Mouse (Mus musculus) embryonic facial prominence, embryonic 15.5 days (tissue): ENCODE data around the gene Hagh. TPM values are rescaled to one million over a fixed set of nuclear protein-coding genes. Genes with fewer than 3 reads are reported as not detected.

ENCODE experiments used
- ATAC-seq: fragments of 200-750 bp; cut with Nextera tagmentation; 2 replicates; pipeline ENCODE4 v1.8.0; 2017; ENCODE audit warnings: low read depth, moderate TSS enrichment; ENCODE audit not compliant: insufficient number of reproducible peaks, low FRiP score, low TSS enrichment
- H3K27ac ChIP-seq: fragments of 300-500 bp; sonication (generic); replicated peaks from 2 replicates; pipeline ENCODE4 v1.5.1; 2015; ENCODE audit warnings: mild to moderate bottlenecking, inconsistent platforms
- H3K27me3 ChIP-seq: fragments of 300-500 bp; sonication (generic); 2 replicates; pipeline ENCODE4 v1.6.1; 2015; ENCODE audit warnings: inconsistent platforms
- H3K36me3 ChIP-seq: fragments of 300-500 bp; sonication (generic); 2 replicates; pipeline ENCODE4 v1.6.1; 2015; ENCODE audit warnings: mild to moderate bottlenecking, inconsistent platforms
- H3K4me1 ChIP-seq: fragments of 300-500 bp; sonication (generic); 2 replicates; pipeline ENCODE4 v1.6.1; 2015; ENCODE audit warnings: inconsistent platforms
- H3K4me2 ChIP-seq: fragments of 300-500 bp; sonication (generic); replicated peaks from 2 replicates; pipeline ENCODE4 v1.6.1; 2015; ENCODE audit warnings: mild to moderate bottlenecking, inconsistent platforms
- H3K4me3 ChIP-seq: fragments of 300-500 bp; sonication (generic); replicated peaks from 2 replicates; pipeline ENCODE4 v1.5.1; 2015; ENCODE audit warnings: mild to moderate bottlenecking, inconsistent platforms
- H3K9ac ChIP-seq: fragments of 300-500 bp; sonication (generic); 2 replicates; pipeline ENCODE4 v1.6.1; 2015; ENCODE audit warnings: inconsistent platforms
- H3K9me3 ChIP-seq: fragments of 300-500 bp; sonication (generic); replicated peaks from 2 replicates; pipeline ENCODE4 v1.6.1; 2016; ENCODE audit warnings: inconsistent platforms
- WGBS: fragments of 180-500 bp; shearing (Covaris S2); methylation state at CpG from one replicate; pipeline ENCODE4 v1.1.7; 2015; 5-methylcytosine and 5-hydroxymethylcytosine counted together
- polyA plus RNA-seq: library from polyadenylated mRNA; unstranded; fragments of >200 nt; fragmentation: Nextera tagmentation; extraction: Ambion mirVana; gene quantifications from 2 replicates; pipeline ENCODE4 v1.2.1, GENCODE M21; 2015

The Hagh gene
- polyA plus RNA-seq, 1 experiment from 2014 or later: 47.0 TPM

DNA sequence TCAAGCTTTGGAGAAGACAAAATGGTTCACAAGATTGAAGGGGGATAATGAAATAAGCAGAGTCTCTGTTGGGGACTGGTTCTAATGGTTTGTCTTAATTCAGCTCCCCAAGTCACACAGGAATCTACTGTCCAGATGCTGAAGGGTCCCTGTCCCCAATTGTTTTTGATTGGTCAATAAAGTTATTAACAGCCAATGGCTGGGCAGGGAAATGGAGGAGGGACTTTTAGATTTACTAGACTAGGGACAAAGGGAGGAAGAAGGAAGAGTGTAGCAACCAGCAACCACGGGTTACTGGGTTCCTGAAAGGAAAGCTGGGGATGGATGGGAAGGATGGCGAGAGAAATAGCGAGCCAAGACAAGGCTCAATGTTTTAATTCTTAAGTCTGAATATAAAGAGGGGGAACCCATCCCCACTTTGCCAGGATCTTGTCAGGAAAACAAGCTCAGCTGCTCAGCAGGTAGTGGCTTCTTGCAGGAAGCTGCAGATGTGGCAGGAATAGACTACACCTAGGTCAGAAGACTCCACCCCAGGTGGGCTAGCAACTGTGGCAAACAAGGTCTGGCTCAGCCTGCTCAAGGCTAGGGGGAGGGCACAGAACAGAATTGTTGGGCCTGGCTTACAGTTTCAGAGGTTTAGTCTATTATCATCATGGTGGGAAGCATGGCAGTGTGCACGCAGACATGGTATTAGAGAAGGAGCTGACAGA lies 33.9 kb downstream of the Hagh start:
- Histone ChIP-seq H3K4me2 (no peak overlapping the region), H3K36me3 (no peaks in the 10 kb centered on the region), H3K27me3 (no peaks in the 10 kb centered on the region), H3K9me3 (no peaks in the 10 kb centered on the region), H3K4me1 (0 out of 2 replicates have a peak, but pooled peaks cover 4% of the 10 kb centered on the region), H3K9ac (no peak overlapping the region), H3K4me3 (no peak overlapping the region), H3K27ac (no peak overlapping the region)
- no peak for ATAC-seq
- WGBS: 56% methylated on average over 4 of the region's 4 CpGs

DNA sequence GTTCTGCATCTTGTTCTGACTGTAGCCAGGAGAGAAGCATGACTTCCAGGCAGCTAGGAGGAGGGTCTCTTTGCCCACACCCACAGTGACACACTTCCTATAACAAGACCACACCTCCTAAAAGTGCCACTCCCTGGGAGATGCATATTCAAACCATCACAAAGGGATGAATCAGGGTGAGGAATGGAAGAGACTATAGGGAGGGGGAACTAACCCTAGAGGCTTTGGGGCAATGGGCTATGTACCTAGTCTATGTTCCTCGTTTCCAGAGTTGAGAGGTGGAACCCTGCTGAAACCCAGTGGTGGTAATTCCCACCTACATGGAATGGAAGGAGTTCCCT lies 34.4 kb downstream of the Hagh start:
- Histone ChIP-seq H3K4me1 (0 out of 2 replicates have a peak, but pooled peaks cover 4% of the 10 kb centered on the region), H3K27ac (no peak overlapping the region), H3K9me3 (no peaks in the 10 kb centered on the region), H3K4me2 (no peak overlapping the region), H3K27me3 (no peaks in the 10 kb centered on the region), H3K36me3 (no peaks in the 10 kb centered on the region), H3K9ac (no peak overlapping the region), H3K4me3 (no peak overlapping the region)
- 56% methylated on average over 1 of the region's 1 CpGs for WGBS
- no peak for ATAC-seq

GRCm38 (mm10) chr17:24874989-24875388 lies 35.0 kb downstream of the Hagh start:
- Histone ChIP-seq H3K36me3 (no peaks in the 10 kb centered on the region), H3K4me2 (no peak overlapping the region), H3K9ac (no peak overlapping the region), H3K27me3 (no peaks in the 10 kb centered on the region), H3K4me3 (no peak overlapping the region), H3K9me3 (no peaks in the 10 kb centered on the region), H3K27ac (no peak overlapping the region), H3K4me1 (0 out of 2 replicates have a peak, but pooled peaks cover 4% of the 10 kb centered on the region)
- WGBS: 70% methylated on average over 8 of the region's 8 CpGs
- ATAC-seq: no peak

DNA sequence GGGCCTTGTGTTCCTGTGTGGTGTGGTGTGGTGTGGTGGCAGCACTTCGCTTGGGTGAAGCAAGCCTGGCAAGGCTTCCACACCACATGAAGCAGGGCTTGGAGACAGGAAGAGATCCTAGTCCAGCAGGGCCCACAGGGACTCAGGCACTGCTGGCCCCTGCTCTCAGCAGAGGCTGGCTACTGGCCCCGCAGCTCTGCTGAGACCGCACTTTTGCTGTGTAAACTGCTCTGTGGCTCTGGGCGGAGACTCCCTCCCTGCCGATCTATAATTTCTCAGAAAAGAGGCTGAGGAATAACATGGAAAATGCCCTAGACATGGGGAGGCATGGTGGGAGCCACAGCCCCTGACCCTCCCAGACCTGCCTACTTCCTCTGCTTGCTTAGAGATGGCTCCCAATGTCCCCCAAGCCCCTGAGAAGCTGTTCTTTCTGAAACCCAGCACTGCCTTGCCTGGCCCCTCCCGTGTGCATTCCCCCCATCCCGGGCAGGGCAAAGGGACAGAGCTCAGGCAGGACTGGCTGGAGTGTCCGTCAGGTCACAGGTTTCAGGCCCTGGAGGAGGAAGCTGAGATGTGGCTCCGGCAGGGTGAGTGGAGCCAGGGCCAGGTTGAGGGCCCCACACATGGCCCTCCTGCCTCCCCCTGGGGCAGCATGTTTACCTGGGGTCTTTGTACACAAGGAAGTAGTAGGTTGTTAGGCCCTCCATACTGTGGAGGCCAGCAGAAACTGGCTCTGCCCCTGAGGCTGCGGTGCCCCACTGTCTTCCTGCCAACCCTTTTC lies 37.6 kb downstream of the Hagh start:
- Histone ChIP-seq H3K36me3 (peaks cover 4% of the 10 kb centered on the region; the same call in 1 of the 2 replicates), H3K27ac (no peak overlapping the region), H3K4me3 (no peak overlapping the region), H3K9ac (no peak overlapping the region), H3K27me3 (no peaks in the 10 kb centered on the region), H3K4me2 (no peak overlapping the region; the same call in 1 of the 2 replicates), H3K9me3 (no peaks in the 10 kb centered on the region), H3K4me1 (0 out of 2 replicates have a peak, but pooled peaks cover 4% of the 10 kb centered on the region)
- no peak for ATAC-seq
- WGBS: 51% methylated on average over 10 of the region's 10 CpGs

- H3K4me3 ChIP-seq: no peak overlapping the region
- ATAC-seq: 0 out of 2 replicates have a peak, but pooled peaks have one; percentile 13
- no peaks in the 10 kb centered on the region for H3K27me3 ChIP-seq
- H3K4me2 ChIP-seq: no peak overlapping the region; the same call in 1 of the 2 replicates
- H3K9me3 ChIP-seq: no peaks in the 10 kb centered on the region
- no peak overlapping the region for H3K27ac ChIP-seq
- H3K4me1 ChIP-seq: 0 out of 2 replicates have a peak, but pooled peaks cover 4% of the 10 kb centered on the region
- H3K9ac ChIP-seq: no peak overlapping the region
- H3K36me3 ChIP-seq: peaks cover 9% of the 10 kb centered on the region; the same call in 1 of the 2 replicates
- 25% methylated on average over 5 of the region's 5 CpGs for WGBS
Observed at GRCm38 (mm10) chr17:24878117-24878397, 38.1 kb downstream of the Hagh start.

- H3K9ac ChIP-seq: no peak overlapping the region
- no peak for ATAC-seq
- 63% methylated on average over 8 of the region's 8 CpGs for WGBS
Observed at GRCm38 (mm10) chr17:24878531-24878930, 38.6 kb downstream of the Hagh start.

GRCm38 (mm10) chr17:24881738-24882440 lies 41.9 kb downstream of the Hagh start:
- WGBS: 36% methylated on average over 7 of the region's 7 CpGs
- no peaks in the 10 kb centered on the region for H3K9me3 ChIP-seq
- no peak for ATAC-seq
- no peak overlapping the region for H3K4me2 ChIP-seq
- H3K27me3 ChIP-seq: no peaks in the 10 kb centered on the region
- no peak overlapping the region for H3K4me3 ChIP-seq
- peaks cover 20% of the 10 kb centered on the region for H3K4me1 ChIP-seq
- H3K27ac ChIP-seq: no peak overlapping the region
- peaks cover 26% of the 10 kb centered on the region for H3K36me3 ChIP-seq
- H3K9ac ChIP-seq: no peak overlapping the region

More at GRCm38 (mm10) chr17:24878531-24878930, 38.6 kb downstream of the Hagh start:
- Histone ChIP-seq H3K4me3 (no peak overlapping the region), H3K9me3 (no peaks in the 10 kb centered on the region), H3K4me1 (0 out of 2 replicates have a peak, but pooled peaks cover 4% of the 10 kb centered on the region), H3K27ac (no peak overlapping the region), H3K4me2 (no peak overlapping the region), H3K36me3 (peaks cover 14% of the 10 kb centered on the region; the same call in 1 of the 2 replicates), H3K27me3 (no peaks in the 10 kb centered on the region)

DNA sequence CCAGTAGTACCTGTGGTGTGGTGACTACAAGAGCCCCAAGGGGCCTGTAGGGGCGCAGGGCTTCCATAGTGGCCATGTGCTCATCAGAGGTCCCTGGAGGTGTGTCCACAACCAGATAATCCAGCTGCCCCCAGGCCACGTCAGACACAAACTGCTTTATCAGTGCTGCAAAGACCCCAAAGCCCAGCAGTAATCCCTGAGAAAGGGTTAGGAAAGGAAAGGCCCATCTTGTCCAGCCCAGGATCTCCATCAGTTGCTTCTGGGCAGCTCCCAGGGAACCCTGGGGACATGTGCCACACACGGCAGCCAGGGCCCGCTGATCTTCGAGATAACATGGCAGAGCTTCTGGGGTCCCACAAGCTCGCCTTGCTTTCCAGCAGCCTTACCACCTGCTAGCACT lies 44.4 kb downstream of the Hagh start:
- Histone ChIP-seq H3K27ac (no peak overlapping the region), H3K4me3 (no peak overlapping the region), H3K9ac (no peak overlapping the region), H3K4me1 (peaks cover 32% of the 10 kb centered on the region), H3K9me3 (no peaks in the 10 kb centered on the region), H3K36me3 (peaks cover 37% of the 10 kb centered on the region), H3K4me2 (no peak overlapping the region), H3K27me3 (no peaks in the 10 kb centered on the region)
- ATAC-seq: no peak
- 83% methylated on average over 6 of the region's 6 CpGs for WGBS

- 26% methylated on average over 22 of the region's 22 CpGs for WGBS
- Histone ChIP-seq H3K4me1 (peaks cover 32% of the 10 kb centered on the region), H3K9me3 (no peaks in the 10 kb centered on the region), H3K36me3 (peaks cover 46% of the 10 kb centered on the region), H3K4me2 (peak overlapping the region; percentile 94), H3K27me3 (no peaks in the 10 kb centered on the region), H3K9ac (peak overlapping the region; percentile 59), H3K4me3 (peak overlapping the region; percentile 97), H3K27ac (no peak overlapping the region)
- ATAC-seq: no peak
Observed at GRCm38 (mm10) chr17:24885356-24886133, 45.6 kb downstream of the Hagh start.

GRCm38 (mm10) chr17:24886134-24886931 lies 46.4 kb downstream of the Hagh start, which contains the start of the genes Nubp2 and Spsb3:
Gene Nubp2 (minus strand): TSS chr17:24886349.
Gene Spsb3 (plus strand): TSS chr17:24886643.
- Histone ChIP-seq H3K4me2 (peak within 1 kb of the TSS; percentile 94), H3K4me1 (peaks cover 32% of the 10 kb centered on the region), H3K9me3 (no peaks in the 10 kb centered on the region), H3K27ac (peak within 1 kb of the TSS; percentile 82), H3K36me3 (peaks cover 54% of the 10 kb centered on the region), H3K9ac (peak within 1 kb of the TSS; percentile 85), H3K4me3 (peak within 1 kb of the TSS; percentile 97), H3K27me3 (no peaks in the 10 kb centered on the region)
- under 1% methylated on average over 69 of the region's 69 CpGs for WGBS
- ATAC-seq: peak; percentile 94
